Mouse (Mus musculus): ENCODE measurements around the gene Gpr132.
A peak's percentile ranks its signal among the peaks of the same experiment; 100 is the strongest.

Gpr132 gene

GRCm38 (mm10) chr12:112877073-112877576 is 9.1 kb upstream of the Gpr132 start:
- no peak for DNase-seq (ENCODE audit: low read depth, low spot score)

GRCm38 (mm10) chr12:112876332-112877072 is 8.5 kb upstream of the Gpr132 start:
- DNase-seq (ENCODE audit: low read depth, low spot score) = no peak

GRCm38 (mm10) chr12:112875225-112876013 is 7.4 kb upstream of the Gpr132 start:
- peak; percentile 80 for DNase-seq (ENCODE audit: low read depth, low spot score)

DNA sequence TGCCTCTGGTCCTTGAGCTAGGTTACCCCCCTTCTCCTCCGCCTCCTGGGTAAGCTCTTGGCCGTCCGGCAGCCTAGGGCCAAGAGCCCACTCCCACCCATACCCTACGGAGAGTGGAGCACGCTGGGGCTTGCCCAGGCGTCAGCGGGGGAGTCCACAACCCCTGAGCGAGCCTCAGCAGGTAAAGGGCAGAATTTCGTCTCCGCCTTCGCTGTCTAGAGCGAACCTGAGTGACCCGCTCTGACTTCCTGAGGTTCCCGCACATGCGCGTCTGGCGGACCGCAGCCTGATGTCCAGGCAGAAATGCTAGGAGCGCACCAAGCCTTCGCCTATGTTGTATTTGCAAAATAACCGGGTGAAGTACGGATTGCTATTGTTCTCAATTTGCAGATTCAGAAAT is 6.2 kb upstream of the Gpr132 start:
- no peak for DNase-seq (ENCODE audit: low read depth, low spot score)

DNA sequence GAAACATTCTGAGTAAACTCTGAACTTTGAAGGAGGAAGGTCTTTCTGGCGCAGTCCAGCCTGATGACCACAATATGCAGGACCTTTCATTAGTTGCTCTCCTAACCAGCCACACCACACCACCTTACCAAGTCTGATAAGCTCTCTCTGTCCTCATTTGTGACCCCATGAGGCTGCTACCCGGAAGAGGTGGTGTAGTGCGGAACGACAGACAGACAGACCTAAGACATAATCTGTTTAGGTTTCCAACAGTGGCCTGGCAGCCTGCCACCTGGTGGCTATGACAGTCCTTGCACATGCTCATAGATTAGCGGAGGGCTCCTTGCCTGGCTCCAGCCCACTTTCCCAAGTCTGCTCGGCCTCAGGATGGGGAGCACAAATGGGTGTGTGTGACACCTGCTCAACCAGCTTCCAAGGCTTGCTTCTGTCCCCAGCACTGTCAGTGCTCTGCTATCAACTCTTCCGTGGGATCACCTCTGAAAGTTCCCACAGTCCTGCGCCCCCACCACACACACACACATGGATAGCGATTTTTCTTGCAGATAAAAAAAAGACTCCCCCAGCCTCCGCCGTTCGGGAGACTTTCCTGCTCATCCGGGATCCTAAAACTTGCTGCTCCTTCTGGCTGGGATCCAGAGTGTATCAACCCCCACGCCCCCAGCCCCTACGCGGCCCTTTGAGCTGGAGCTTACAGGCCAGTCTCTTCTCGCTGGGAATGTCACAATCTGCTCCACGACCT is 5.6 kb upstream of the Gpr132 start:
- DNase-seq (ENCODE audit: low read depth, low spot score) = peak; percentile 53

- DNase-seq (ENCODE audit: low read depth, low spot score) = no peak
Measured at GRCm38 (mm10) chr12:112872991-112873390, 5.0 kb upstream of the Gpr132 start.

GRCm38 (mm10) chr12:112871272-112871671 is 3.2 kb upstream of the Gpr132 start:
- DNase-seq (ENCODE audit: low read depth, low spot score) = no peak

DNA sequence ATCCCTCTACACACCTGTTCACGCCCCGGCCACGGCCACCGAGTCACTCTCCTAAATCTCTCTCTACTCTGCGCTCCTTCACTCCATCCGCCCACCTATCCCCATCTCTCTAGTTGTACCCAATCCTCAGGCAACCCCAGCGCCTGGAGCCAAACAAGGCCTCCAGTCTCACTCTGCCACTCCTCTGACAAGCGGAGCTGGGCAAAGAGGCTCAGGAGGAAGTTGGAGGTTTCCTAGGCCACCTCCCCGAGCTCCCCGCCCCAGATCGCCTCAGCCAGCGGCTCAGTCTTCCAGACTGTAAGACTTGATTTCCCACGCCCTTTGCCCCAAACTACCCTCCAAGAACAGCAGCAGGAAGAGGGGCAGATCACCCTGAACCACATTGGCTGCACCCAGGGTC is 2.7 kb upstream of the Gpr132 start:
- no peak for DNase-seq (ENCODE audit: low read depth, low spot score)

GRCm38 (mm10) chr12:112869783-112870204 is 1.8 kb upstream of the Gpr132 start:
- no peak for DNase-seq (ENCODE audit: low read depth, low spot score)

DNA sequence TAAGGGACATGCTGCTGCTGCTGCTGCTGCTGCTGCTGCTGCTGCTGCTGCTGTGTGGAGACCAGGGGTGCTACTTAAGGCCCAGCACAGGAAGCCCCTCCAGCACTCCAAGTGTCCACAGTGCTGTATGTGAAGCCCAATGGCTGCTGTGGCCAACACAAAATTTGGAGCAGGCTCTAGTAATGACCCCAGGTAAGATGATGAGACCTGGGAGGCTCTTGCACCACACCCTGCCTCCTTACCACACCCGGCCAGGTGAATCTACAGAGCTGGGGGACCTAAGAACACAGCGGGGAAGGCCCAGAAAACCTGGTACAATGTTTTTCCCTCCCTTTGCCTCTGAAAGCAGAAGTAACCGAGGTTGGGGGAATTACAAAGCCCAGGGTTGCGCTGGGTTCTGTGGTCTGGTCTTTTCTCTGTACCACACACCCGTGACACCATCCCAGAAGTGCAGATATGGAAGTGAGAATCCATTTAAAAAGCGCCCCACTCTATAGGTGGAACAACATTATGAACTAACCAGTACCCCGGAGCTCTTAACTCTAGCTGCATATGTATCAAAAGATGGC is 838 bp downstream of the Gpr132 start:
- no peak for DNase-seq (ENCODE audit: low read depth, low spot score)

- DNase-seq (ENCODE audit: low read depth, low spot score) = no peak
Measured at GRCm38 (mm10) chr12:112866467-112867080, 1.5 kb downstream of the Gpr132 start.

- DNase-seq (ENCODE audit: low read depth, low spot score) = no peak
Measured at GRCm38 (mm10) chr12:112864804-112865203, 3.2 kb downstream of the Gpr132 start.

DNA sequence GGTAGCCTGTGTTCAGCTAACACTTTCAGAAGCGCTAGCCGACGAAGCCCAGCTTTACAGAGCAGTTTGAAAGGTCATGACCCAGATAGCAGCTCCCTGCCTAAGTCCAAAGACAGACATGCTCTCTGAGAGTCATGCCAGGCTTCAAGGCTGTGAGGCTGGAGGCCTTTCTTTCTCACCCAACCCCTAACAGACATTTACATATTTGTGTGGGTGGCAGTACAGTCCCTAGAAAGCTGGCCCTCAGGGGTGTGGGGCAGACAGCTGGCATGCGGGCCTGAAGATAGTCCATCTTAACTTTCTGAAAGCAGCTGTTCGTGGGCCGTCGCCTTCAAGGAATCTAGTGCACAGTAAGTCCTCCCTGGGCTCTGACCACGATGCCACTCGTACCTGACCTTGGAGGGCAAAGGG is 6.1 kb downstream of the Gpr132 start:
- DNase-seq (ENCODE audit: low read depth, low spot score) = no peak

GRCm38 (mm10) chr12:112860765-112861164 is 7.3 kb downstream of the Gpr132 start:
- no peak for DNase-seq (ENCODE audit: low read depth, low spot score)

GRCm38 (mm10) chr12:112859930-112860329 is 8.1 kb downstream of the Gpr132 start:
- DNase-seq (ENCODE audit: low read depth, low spot score) = no peak

DNA sequence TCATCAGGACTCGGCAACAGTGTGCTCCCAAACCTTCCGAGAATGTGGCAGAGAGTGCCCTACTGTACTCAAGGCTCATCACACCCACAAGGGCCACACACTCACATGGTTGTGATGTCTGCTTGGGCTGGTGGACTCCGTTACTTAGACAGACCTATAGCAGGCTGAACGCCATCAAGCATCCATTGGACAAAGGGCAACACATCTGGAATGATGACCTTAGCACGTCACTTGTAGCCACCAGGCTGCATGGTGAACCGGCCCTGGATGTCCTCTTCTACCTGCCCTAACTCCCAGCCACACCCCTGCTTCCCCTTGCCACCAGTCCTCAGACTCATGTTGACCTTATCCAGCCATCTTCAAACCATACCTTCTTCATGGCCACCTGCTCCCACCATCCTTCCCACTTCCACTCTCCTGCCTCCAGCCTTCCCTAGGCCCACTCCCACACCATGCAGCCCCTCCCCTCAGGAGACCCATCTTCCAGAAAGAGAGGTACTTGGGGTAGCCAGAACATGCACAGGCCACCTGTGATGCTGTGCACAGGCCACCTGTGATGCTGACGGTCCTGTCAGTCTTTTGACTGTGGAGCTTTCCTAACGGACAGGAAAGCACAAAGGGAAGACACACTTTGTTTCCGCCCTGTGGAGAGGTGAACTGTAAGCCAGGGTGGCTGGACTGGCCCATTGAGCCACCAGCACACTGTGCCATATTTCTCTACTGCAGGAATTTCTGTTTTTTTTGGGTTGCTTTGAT is 9.3 kb downstream of the Gpr132 start:
- DNase-seq (ENCODE audit: low read depth, low spot score) = no peak

GRCm38 (mm10) chr12:112857021-112857925 is 10.8 kb downstream of the Gpr132 start:
- DNase-seq (ENCODE audit: low read depth, low spot score) = no peak

DNA sequence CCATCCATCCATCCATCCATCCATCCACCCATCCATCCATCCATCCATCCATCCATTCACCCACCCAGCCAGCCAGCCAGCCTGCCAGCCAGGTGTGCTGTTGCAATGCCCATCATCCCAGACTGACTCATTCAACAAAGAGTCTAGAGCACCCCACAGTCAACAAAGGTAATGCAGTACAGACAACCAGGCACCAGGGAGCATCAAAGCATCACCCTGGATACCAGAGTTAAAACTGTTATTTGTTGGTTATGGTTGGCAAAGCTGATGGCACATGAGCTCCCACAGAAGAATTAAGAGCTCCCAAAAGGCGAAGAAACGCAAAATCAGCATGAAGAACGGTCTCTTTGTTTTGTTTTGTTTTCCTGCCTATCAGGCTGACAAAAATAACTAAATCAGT is 11.7 kb downstream of the Gpr132 start:
- DNase-seq (ENCODE audit: low read depth, low spot score) = no peak

- no peak for DNase-seq (ENCODE audit: low read depth, low spot score)
Measured at GRCm38 (mm10) chr12:112854610-112855333, 13.3 kb downstream of the Gpr132 start.
